Mouse (Mus musculus) heart, postnatal 0 days (tissue): ENCODE data around the gene Rfx2.

Experiments
- CTCF ChIP-seq: IDR thresholded peaks from 2 replicates; pipeline ENCODE4 v1.5.1; 2016; ENCODE audit warnings: antibody characterized with exemption, control low read depth, low read depth
- EP300 ChIP-seq: IDR thresholded peaks from 2 replicates; pipeline ENCODE4 v1.6.1; 2016; ENCODE audit warnings: antibody characterized with exemption, low read depth

DNA sequence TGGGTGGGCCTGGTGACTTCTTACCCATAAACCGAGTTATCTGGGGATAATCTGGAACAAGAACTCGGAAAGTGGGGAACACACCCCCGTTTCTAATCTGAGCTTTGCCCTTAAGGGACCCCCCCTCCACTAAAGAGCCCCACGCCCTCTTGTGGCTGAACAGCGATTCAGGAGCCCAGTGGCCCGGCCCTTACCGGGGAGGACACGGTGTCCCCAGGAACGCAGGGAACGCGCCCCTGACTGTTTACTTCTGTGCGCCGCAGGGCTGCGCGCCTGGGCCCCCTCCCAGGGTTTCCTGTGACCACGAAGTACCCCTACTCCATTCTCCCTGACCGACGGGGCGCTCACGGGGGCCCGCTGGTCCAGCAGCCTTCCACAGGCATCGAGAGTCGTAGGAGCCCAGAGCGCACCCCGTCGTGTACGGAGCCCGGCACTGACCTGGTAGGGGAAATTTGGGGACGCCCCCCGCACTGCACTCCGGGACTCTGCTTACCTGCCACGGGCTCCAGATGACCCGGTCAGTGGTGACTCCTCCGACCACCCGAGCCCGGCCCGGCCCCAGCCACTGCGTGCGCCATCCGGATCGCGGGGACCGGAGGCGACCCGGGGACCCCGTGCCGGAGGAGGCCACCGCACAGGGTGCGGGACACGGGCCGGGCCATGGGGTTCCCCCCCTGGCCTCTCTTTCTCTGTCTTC is 74.0 kb downstream of the Rfx2 start:
- TF ChIP-seq CTCF (peak; percentile 51), EP300 (no peak)
